Mouse (Mus musculus) layer of hippocampus, adult 8-10 months (tissue): ENCODE measurements around the gene Prdx1. TPM values are rescaled to one million over a fixed set of nuclear protein-coding genes. Genes with fewer than 3 reads are reported as not detected.
A peak's percentile ranks its signal among the peaks of the same experiment; 100 is the strongest.
"Not testable (repeated sequence)": the region's sequence is repeated elsewhere in the genome, so short reads cannot be mapped to it uniquely, and the experiment has no call there.

Source experiments
- DNase-seq, 2 experiments: peaks; one replicate each; pipeline ENCODE4 v3.0.0; 2022; ENCODE audit warnings: low spot score in 2 of 2
- total RNA-seq, 4 experiments: library from RNA; stranded (reverse); gene quantifications; 2 replicates each; pipeline ENCODE4 v1.2.4; 2022

The Prdx1 gene
- total RNA-seq = 100 to 1,000 TPM; 181 to 205 (median 195) TPM

DNA sequence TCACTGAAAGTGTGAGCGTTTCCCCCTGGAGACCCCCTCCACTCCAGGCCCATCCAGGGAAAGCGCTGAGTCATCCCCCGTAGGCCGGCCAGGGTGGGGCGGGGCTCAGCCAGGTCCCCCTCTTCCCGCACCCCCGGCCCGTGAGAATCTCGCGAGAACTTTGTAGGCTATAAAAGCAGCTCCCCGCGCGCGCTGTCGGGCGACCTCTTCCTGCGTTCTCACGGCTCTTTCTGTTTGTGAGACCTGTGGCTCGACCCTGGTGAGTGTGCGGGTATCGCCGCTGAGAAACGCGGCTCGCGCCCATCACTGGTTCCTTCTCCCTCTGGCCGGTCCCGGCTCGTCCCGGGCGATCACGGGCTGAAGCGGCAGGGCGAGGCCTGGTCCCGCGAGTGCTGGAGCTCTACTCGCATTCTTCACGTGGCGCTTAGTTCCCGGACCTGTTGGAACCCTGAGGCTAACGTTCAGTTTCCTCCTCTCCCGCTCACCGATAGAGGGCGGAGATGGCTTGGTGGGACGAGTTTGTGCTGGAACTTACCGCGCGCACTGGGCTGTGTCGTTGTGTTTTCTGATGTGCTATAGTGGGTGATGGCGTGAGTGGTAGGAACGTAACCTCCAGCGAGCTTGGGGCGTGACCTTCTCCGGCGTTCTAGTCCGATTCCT lies at the start of gene Prdx1:
TSS of gene Prdx1 (plus strand) at position 143 of the 660 bp plus-strand sequence.
- DNase-seq = peak; percentile 86 to 88

DNA sequence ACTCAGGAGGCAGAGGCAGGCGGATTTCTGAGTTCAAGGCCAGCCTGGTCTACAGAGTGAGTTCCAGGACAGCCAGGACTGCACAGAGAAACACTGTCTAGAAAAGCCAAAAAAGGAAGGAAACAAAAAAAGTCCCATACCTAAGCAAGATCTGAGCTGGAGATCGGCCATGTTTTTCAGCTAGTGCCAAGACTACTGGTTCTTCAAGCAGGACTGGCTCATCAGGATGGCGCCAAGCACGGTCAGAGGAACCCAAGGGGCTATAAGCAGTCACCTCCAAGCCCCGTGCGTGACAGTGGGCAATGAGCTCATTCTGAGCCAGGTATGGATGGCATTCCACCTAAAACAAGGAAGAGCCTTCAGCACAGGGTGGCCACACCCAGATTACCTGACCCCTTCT lies 46.5 kb upstream of the Prdx1 start:
- DNase-seq = no peak

DNA sequence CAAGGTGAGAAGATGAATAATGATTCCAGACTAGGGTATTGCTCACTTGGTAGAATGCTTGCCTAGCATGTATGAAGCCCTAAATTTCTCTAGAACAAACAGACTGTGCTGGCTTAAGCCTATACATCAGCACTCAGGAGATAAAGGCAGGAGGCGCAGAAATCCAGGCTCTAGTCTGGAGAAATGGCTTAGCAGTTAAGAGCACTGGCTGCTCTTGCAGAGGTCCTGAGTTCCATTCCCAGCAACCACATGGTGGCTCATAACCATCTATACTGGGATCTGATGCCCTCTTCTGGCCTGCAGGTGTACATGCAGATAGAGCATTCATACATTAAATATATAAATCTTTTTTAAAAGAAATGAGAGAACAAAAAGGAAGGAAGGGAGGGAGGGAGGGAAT lies 43.3 kb upstream of the Prdx1 start:
- no peak for DNase-seq

DNA sequence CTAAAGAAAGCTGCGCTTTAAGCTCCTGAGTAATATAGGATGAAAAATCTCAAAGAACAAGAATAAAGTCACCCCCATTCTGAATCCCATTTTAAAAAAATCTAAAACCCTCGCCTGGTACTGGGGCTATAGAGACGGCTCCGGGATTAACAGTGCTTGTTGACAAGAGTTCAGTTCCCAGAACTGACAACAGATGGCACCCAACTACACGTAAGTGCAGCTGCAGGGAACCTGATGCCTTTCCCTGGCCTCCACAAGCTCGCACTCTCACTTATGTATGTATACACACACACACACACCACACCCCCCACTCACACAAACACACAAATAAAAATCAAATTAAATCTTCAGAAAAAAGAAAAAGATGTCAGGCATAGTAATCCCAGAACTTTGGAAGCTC lies 41.0 kb upstream of the Prdx1 start:
- DNase-seq = no peak

DNA sequence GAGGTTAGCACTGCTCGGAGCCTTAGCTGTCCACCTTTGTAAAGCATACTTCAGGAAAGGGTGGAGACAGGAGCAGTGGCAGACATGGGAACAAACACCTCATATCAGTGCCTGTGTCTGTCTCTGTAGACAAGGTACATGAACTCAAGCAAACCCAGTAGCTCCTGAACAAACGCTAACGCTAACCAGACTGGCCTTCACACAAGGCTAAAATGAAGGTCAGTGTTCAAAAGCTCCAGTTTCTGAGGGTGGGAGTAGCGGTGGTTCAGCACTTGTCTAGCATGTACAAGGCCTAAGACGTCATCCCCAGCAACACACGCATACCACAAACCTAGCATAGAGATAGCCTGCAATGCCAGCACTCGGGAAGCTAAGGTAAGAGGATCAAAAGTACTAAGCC lies 39.7 kb upstream of the Prdx1 start:
- no peak for DNase-seq

DNA sequence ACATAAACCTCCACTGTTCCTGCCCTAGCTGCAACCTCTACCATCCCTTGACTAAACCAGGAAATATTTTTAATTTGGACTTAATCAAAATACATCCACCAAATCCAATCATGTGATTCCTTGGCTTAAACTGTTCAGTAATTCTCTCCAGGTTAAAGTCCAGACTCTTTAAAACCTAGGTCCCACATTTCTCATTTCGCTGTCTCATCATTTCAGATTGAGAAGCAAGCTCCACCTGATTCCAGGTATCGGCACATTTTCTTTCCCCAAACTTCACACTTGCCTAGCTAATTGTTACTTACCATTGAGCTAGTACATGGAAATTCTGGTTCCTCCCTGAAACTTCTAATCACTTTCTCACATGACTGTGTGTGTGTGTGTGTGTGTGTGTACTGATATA lies 35.9 kb upstream of the Prdx1 start:
- DNase-seq = no peak

DNA sequence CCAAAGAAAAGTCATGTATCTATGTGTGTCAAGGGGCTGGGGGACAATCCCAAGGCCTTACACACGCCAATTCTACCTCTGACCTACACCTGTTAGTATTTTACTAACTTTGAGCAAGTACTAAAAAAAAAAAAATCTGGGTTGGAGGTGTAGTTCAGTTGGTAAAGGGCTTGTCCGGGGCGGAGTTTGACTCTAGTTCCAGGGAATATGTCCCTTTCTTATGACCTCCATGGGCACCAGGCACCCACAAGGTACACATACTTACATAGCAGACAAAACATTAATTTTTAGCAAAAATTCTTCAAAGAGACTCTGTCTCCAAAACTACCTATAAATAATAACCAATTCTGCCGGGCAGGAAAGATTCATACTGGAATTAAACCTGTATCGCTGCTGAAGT lies 35.0 kb upstream of the Prdx1 start:
- DNase-seq = no peak

DNA sequence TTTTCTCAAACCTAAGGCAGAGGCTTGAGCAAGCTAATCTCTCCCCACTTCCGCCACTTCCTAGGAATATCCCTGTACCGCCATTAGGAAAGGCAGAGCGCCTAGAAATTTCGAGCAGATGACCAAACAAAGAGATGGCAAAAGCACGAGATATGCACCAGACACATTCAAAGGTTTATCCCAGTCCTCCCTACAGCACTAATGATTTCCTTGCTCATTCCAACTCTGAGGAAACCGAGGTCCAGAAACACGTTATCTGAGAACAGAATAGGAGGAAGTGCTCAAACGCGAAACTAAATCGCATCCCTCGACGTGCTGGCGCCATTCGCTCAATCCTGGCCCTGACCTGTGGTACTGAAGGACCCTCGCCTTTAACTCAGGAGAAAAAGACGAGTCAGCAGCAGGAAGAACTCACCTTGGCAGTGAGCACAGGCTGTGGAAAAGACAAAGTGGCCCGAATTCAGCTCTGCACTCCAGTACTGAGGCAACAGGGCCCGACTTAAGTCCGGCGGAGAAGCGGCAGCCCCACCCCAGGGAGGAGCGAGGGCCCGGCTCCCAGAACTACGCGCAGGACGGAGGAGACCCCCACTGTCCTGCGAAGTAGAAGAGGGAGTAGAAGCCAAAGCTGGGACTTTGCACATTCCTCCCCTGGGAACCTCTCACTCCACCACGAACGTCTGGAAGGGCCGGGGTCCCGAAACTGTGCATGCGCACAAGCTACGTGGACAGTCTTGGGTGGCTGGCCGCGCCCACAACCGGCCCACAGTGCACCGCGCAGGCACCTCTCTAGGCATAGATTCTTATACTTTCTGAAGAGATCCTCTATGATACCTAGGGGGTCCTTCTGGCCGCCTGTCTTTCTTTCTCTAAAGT lies 34.2 kb upstream of the Prdx1 start, which contains the start of gene Akr1a1:
TSS of gene Akr1a1 (minus strand) at position 757 of the 873 bp plus-strand sequence.
- peak; percentile 87 to 95 for DNase-seq

DNA sequence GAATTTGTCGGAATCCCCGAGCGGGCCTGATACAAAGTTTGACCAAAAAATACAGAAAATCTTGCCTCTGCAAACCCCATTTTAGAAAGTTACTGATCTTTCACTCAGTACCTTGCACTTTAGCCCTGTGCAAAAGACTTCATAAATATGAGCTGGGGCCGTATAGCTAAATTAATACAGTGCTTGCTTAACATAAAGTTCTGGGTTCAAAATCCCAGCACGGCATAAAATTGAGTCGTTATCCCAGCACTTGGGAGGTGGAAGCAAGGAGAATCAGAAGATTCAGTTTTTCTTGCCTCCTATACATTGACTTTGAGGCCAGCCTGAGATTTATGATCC lies 33.6 kb upstream of the Prdx1 start:
- no peak for DNase-seq

DNA sequence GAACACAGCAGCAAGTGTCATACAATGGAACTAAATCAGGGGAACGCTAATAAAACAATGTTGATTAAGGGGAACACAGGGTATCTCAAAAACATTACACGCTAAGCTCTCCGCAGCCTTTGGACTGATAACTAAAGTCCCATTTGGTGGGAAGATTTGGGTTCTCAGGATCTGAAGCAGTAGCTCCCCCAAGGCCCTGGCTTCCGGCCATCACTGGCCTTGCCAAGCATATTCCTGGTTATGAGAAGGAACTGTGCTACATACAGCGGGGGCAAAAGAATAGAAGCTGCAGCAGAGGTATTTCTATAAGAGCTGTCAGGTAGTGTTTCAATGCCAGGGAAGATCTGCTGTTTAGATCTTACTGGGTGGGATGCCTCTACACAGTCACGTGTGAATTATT lies 32.1 kb upstream of the Prdx1 start:
- no peak for DNase-seq

DNA sequence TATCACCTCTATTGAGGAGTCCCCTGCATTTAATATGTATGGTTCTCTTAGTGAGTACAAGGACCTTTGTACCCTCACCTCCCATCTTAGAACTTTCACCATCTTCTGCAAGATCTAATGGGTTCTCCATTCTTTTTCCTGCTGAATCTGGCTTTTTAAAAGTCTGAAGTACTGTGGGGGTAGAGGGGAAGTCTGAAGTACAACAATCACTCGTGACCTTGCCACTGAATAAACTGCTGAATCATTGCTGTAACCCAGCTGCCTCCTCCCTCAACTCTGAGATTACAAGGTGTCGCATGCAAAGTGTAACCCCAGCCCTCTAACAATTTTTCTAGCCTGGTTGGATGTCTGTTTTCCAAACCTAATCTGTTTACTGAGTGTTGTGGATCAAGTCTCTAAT lies 30.2 kb upstream of the Prdx1 start:
- DNase-seq = no peak

DNA sequence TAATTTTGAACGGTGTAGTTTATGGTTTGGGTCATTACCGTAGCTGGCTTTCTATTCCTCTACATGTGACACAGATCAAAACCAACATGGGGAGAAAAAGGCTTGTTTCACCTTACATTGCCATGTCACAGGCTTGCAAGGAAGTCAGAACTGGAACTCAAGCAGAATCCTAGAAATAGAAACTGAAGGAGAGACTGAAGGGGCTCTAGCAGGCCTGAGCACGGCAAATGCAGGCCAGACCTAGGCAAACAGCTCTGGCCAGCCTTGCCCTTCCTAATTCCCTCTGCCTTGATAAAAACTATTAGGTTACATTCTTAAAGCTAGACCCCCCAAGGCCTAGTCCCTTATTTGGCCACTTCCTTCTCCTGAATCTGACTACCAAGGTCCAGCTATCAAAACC lies 29.7 kb upstream of the Prdx1 start:
- no peak for DNase-seq

DNA sequence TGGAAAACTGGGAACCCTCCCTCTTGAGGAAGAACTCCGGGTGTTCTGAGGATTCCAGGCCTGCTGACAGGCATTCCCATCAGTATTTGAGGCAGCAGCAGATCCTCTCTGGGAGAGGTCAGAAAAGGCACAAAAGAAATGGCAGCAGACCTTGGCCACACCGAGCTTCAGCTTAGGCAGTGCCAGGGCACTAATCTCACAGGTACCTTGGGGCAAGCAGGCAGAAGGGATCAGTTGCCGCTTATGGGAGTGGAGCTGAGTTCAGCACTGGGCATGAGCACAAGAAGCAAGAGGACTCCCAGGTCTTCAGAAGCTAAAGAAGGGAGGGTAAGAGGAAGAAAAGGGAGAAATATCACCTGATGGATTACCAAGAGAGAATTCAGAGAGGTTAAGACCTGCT lies 27.4 kb upstream of the Prdx1 start:
- no peak for DNase-seq

DNA sequence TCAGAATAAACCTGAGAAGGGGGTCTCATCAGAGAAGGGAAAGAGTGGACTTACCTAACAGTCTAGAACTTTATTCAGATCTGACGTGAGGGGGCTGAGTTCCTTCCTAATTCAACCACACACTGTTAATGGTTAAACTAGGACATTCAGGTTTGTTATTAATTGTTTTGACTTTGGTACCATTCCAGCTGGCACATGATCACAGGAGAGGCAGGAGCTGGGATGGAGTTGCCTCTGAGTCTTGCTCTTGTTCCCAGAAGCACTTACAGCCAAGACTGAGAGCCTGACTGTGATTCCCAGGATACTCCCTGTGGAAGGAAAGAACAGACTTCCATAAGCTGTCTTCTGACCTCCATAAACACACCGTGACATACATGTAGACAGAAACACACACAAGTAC lies 25.9 kb upstream of the Prdx1 start:
- DNase-seq = no peak

DNA sequence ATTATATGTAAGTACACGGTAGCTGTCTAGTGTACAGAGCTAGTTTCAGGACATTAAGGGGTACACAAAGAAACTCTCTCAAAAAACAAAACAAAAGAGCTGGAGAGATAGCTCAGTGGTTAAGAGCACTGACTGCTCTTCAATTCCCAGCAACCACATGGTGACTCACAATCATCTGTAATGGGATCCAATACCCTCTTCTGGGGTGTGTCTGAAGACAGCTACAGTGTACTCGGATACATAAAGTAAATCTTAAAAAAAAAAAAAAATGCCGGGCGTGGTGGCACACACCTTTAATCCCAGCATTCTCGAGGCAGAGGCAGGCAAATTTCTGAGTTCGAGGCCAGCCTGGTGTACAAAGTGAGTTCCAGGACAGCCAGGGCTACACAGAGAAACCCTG lies 25.4 kb upstream of the Prdx1 start:
- not testable (repeated sequence) for DNase-seq

DNA sequence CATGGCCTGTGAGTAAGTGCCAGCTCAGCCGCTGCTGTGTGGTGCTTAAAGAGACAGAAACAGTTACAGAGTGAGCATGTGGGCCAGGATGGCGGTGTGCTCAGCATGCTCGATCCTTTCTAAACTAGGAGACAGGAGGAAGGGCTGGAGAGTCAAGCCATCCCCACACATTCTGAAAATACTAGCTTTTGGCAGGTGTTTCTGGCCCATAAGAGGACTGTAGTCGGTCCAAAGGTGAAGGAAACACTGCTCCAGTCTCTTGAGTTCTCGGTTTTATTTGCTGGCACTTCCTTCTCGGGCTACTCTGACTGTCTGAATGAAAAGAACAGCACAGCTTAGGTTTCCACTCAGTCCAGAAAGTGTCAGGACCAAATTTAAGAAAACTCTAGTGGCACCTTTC lies 24.5 kb upstream of the Prdx1 start:
- DNase-seq = no peak

DNA sequence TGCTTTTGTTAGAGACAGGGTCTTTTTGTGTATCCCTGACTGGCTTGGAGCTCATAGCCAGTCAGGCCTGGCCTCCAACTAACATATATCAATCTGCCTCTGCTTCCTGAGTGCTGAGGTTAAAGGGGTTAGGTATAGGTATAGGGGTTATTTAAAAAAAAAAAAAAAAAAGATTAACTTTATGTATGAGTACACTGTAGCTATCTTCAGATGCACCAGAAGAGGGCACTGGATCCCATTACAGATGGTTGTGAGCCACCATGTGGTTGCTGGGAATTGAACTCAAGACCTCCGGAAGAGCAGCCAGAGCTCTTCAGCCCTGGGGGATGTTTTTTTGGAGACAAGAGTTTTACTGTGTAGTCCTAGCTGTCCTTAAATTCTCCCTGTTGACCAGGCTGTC lies 23.3 kb upstream of the Prdx1 start:
- no peak for DNase-seq

DNA sequence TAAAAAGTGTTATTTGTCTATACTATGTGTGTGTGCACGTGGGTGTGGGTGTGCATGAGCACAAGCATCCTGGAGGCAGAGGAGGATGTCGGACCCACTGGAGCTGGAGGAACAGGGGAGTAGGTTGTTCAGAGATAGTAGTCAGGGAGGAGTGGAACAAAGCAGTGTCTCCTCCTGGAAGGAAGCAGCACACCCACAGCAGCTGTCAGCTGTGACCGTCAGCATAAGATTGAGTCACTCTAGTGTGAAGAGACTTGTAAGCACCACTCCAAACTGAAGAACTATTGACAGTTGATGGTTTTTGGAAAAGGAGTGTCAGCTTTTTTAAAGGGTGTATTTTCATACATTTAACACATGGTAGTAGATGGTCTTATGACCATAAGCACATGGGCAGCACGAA lies 18.7 kb upstream of the Prdx1 start:
- DNase-seq = no peak

DNA sequence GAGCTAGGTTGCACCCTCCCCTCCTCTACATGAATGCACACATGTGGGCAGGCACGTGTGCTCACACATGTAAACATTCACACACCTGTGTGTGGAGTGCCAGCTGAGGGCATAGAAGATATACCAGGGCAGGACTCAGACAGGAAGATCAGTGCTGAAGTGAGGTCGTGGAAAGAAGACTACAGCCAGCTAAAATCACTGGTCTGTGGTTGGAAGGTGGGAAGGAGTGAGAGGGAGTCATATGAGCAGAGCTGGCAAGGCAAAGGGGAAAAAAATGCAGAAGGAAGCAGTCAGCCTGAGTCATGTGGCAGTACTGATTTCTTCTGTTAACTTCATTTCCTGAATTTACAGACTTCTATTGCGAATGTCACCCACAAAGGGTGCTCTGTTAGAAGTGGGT lies 17.2 kb upstream of the Prdx1 start:
- DNase-seq = no peak

DNA sequence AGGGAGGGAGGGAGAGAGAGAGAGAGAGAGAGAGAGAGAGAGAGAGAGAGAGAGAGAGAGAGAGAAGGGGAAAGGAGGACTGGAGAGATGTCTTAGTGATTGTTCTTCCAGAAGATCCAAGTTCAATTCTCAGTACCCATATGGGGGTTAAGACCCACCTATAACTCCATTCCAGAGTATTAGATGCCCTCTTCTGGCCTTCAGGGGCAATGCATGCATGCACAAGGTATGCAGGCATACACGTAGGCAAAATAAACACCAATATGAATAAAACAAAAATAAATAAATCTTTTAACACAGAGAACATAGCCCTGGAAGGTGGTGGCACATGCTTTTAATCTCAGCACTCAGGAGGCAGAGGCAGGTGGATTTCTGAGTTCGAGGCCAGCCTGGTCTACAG lies 16.1 kb upstream of the Prdx1 start:
- no peak for DNase-seq

DNA sequence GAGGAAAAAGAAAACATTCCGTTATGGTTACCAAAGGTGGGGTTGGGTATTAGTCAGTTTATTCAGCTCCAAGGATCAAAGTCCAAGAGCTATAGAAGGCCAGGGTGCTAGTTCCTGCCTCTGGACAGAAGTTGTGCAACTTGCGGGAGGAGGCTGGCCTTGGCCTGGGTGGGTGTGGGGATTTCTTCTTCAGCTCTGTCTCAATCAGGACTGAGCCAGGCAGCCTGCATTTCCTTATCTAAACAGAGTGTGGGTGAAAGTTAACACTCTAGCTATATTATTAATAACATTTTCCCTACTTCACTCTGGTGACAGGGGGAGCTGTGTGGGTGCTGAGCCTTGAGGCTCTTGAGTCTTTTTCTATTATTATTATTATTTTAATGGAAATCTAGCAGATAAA lies 12.6 kb upstream of the Prdx1 start:
- DNase-seq = no peak

DNA sequence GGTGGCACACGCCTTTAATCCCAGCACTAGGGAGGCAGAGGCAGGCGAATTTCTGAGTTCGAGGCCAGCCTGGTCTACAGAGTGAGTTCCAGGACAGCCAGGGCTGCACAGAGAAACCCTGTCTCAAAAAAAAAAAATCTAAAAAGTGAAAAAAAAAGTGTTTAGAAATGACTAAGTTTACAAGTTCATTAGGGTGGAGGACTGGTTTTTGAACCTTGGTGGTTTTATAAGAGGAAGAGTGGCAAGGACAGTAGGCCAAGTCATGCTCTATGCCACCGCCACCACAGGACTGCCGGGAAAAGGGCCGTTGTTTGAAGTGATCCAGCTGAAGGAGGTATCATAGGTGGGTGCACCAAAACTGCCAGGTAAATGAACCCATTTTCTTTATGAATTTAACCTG lies 10.6 kb upstream of the Prdx1 start:
- DNase-seq = not testable (repeated sequence)

DNA sequence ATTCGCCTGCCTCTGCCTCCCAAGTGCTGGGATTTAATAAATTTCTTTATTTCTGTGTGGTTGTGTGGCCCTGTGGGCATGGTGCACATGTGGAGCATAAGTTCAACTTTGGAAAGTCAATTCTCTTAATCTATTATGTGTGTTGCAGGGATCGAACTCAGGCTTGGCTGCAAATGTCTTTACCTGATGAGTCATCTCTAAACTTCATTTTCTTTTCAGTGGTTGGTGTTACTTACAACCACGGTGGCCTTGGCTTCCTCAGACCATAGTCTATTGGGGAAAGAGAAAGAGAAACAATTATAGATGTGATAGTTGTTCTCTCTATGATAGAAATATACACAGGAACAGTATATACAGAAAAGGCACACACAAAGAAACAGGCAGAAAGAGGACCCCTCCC lies 9.3 kb upstream of the Prdx1 start:
- no peak for DNase-seq
